Mouse (Mus musculus): Measurements from ENCODE around the gene Tbx1. TPM values are rescaled to one million over a fixed set of nuclear protein-coding genes. Genes with fewer than 3 reads are reported as not detected.

Tbx1 gene
- polyA plus RNA-seq, 1 experiment from 2014 or later: 5.5 TPM

DNA sequence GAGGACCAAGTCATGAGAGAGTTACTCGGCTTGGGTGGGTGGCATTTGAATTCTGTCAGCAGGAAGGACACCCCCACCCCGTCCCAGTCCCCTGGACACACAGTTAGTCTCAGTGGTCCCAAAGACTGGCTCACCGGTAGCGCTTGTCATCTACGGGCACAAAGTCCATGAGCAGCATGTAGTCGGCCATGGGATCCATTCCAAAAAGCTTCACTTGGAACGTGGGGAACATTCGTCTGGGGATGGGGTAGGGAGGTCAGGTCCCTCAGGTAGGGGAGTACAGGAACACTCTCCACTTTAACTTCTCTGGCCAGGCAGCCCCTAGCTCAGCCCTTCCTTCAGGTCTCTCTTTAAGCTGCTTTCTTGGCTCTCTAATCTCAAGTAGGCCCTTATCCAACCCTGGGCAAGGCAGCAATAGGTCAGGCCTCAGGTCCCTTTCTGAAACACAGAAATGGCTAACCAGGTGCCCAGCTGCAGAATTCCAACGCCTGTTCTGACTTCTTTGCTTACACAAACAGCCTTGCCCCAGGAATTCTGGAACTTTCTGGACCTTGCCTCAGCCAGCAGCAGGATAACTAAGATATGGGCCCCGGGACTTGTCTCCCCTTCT lies 5.5 kb downstream of the Tbx1 start:
- peaks cover 43% of the 10 kb centered on the region for H3K4me1 ChIP-seq
- ATAC-seq (ENCODE audit: low FRiP score, low read depth): no peak
- peak overlapping the region; percentile 74 for H3K4me2 ChIP-seq (replicated peaks)
- H3K27ac ChIP-seq: no peak overlapping the region
- H3K27me3 ChIP-seq: peaks cover 98% of the 10 kb centered on the region
- no peaks in the 10 kb centered on the region for H3K36me3 ChIP-seq
- peak overlapping the region; percentile 66; the same call in 1 of the 2 replicates for H3K9ac ChIP-seq
- peak overlapping the region; percentile 52 for H3K4me3 ChIP-seq
- H3K9me3 ChIP-seq: no peaks in the 10 kb centered on the region
- WGBS: 22% methylated on average over 10 of the region's 10 CpGs

DNA sequence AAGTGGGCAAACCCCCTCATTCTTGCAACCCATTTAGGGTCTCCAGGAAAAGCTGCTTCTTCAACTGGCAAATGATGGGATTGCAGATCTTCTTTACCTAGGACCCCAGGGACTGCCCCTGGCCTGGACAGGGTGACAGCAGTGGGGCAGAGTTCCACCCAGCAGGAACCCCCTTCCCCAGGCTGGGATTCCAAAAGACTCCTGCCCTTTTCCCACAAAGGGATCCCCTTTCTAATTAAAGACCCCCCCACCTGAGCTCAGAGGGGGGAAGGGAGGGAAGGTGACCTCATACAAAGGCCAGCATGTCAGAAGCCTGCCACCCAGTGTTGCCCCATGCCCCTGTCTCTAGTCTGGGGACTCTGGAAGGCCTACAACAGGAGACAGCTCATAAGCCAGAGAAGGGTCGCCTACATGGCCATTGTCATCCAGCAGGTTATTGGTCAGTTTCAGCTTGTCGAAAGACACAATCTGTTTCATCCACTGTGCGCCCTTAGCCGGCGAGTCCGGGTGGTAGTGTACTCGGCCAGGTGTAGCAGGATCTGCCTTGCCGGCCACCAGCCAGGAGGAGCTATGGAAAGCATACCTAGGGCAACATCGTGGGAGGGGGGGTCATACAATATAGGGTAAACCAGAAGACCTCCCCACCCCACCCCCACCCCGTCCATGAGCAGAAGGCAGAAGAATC lies 6.7 kb downstream of the Tbx1 start:
- 24% methylated on average over 10 of the region's 10 CpGs for WGBS
- Histone ChIP-seq H3K4me3 (peak overlapping the region; percentile 52; the same call in 1 of the 2 replicates), H3K27me3 (peaks cover 96% of the 10 kb centered on the region), H3K4me1 (peaks cover 39% of the 10 kb centered on the region), H3K36me3 (no peaks in the 10 kb centered on the region), H3K27ac (no peak overlapping the region), H3K9ac (no peak overlapping the region), H3K9me3 (0 out of 2 replicates have a peak, but pooled peaks cover 3% of the 10 kb centered on the region), H3K4me2 (replicated peaks) (peak overlapping the region; percentile 74)
- ATAC-seq (ENCODE audit: low FRiP score, low read depth): no peak

DNA sequence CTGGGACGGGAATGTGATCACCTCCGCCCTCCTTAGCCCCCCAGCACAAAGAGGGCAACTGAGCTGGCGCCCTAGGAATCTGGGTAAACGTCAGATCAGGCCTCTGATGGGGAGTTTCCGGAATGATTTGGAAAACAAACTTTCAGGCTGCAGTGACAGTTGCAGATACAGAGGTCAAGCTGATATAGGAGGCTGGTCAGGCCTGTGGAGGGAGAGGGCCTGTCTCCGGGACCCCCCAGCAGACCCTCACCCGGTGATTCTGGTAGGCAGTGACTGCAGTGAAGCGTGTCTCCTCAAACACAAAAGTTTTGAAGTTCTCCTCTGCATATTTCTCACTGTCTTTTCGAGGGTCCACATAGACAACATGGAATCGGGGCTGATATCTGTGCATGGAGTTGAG lies 7.3 kb downstream of the Tbx1 start:
- Histone ChIP-seq H3K27me3 (peaks cover 95% of the 10 kb centered on the region), H3K27ac (no peak overlapping the region), H3K4me1 (peaks cover 35% of the 10 kb centered on the region), H3K4me2 (replicated peaks) (peak overlapping the region; percentile 74), H3K9ac (no peak overlapping the region), H3K36me3 (no peaks in the 10 kb centered on the region), H3K9me3 (0 out of 2 replicates have a peak, but pooled peaks cover 3% of the 10 kb centered on the region), H3K4me3 (0 out of 2 replicates have a peak overlapping the region, but pooled peaks have one; percentile 41)
- 28% methylated on average over 10 of the region's 10 CpGs for WGBS
- ATAC-seq (ENCODE audit: low FRiP score, low read depth): no peak

DNA sequence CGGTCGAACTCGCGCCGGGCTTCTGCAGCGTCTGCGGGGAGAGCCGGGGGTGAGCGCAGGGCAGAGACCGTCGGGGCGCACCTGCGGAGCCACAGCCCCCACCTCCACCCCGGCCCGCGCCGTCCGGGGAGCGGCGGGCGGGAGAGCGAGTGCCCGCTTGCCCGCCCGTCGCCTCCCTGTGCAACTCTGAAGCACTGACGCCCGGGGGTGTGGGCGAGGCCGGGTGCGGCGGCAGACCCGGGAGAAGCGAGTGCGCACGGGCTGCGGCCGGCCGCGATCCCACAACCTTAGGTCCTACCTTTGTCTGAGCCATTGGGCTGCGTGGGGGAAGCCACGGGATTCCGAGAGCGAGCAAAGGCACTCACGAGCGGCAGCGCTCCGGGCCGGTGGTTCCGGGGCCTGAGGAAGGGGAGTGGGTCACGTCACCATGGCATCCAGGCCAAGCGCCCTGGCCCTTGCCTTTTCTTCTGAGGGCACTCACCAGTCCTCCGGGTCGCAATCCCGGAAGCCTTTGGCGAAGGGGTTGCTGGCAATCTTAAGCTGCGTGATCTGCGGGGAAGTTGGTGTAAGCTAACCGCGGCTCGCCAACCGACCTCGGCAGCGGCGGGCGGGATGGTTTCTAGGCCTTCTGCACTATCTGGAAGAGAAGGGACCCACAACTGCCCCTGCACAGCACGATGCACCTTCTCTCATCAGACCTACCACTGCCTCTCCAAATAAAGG lies 7.9 kb downstream of the Tbx1 start:
- Histone ChIP-seq H3K4me3 (peak overlapping the region; percentile 41), H3K9ac (peak overlapping the region; percentile 45), H3K27ac (no peak overlapping the region), H3K36me3 (no peaks in the 10 kb centered on the region), H3K4me1 (peaks cover 35% of the 10 kb centered on the region), H3K9me3 (0 out of 2 replicates have a peak, but pooled peaks cover 3% of the 10 kb centered on the region), H3K4me2 (replicated peaks) (peak overlapping the region; percentile 63), H3K27me3 (peaks cover 95% of the 10 kb centered on the region)
- ATAC-seq (ENCODE audit: low FRiP score, low read depth): no peak
- WGBS: 2% methylated on average over 55 of the region's 67 CpGs

DNA sequence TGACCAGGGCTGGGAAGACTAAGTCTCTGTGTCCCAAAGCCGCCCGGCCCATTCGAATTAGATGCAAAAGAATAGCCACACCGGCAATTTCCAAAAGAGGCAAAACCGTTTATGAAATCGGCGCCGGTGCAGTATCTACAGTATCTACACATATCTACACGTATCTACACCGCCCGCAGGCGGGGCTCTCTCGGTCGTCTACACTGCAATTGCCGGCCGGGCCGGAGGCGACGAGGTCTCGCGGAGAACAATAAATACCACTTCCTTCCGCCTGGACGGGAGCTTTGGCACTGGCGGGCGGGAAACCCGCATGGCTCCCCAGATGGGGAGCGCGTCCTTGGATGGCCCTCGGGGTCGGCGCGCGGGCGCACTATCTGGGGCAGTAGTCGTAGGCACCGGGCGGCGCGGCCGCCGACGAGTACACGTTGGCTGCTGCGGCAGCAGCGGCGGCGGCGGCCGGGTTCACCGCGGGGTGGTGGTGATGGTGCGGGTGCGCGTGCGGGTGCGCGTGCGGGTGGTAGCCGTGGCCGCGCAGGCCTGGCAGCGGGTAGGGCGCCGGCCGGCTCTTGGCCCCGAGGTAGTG lies 8.8 kb downstream of the Tbx1 start:
- H3K4me2 ChIP-seq (replicated peaks): peak overlapping the region; percentile 63
- H3K27ac ChIP-seq: no peak overlapping the region
- H3K27me3 ChIP-seq: peaks cover 93% of the 10 kb centered on the region
- H3K9ac ChIP-seq: peak overlapping the region; percentile 45
- 0 out of 2 replicates have a peak, but pooled peaks cover 3% of the 10 kb centered on the region for H3K9me3 ChIP-seq
- ATAC-seq (ENCODE audit: low FRiP score, low read depth): no peak
- 2% methylated on average over 65 of the region's 66 CpGs for whole genome bisulfite sequencing
- peaks cover 42% of the 10 kb centered on the region for H3K4me1 ChIP-seq
- H3K36me3 ChIP-seq: no peaks in the 10 kb centered on the region
- H3K4me3 ChIP-seq: peak overlapping the region; percentile 41

DNA sequence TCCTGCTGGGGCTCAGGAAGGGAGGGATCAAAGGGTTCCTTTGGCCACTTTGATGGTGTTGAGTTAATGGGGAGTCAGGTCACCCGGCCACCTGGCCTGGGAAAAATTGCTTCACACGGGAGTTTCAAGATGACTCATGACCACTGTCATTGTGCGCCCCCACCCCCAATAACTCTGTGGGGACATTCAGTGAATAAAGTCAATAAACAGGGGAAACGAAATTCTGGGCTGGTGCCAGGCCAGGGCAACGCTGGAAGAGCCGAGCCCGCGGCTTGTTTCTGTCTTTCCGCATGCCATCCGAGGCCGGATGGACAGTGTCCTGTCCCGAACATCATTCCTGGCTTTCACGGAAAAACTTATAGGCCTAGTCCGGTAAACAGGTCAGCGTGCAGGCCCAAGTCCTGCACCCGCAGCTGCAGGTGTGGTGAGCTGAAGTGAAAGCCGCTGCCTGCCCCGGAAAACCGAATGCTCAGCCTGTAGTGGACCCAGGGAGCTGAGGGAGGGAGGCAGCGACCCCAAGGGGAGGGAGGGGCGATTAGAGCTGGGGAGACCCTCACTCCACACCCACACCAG lies 9.3 kb downstream of the Tbx1 start:
- WGBS: 5% methylated on average over 21 of the region's 21 CpGs
- no peak for ATAC-seq (ENCODE audit: low FRiP score, low read depth)
- peak overlapping the region; percentile 63 for H3K4me2 ChIP-seq (replicated peaks)
- H3K36me3 ChIP-seq: no peaks in the 10 kb centered on the region
- peaks cover 36% of the 10 kb centered on the region for H3K4me1 ChIP-seq
- no peak overlapping the region for H3K9ac ChIP-seq
- H3K27me3 ChIP-seq: peaks cover 90% of the 10 kb centered on the region
- H3K9me3 ChIP-seq: 0 out of 2 replicates have a peak, but pooled peaks cover 3% of the 10 kb centered on the region
- peak overlapping the region; percentile 41 for H3K4me3 ChIP-seq
- no peak overlapping the region for H3K27ac ChIP-seq

DNA sequence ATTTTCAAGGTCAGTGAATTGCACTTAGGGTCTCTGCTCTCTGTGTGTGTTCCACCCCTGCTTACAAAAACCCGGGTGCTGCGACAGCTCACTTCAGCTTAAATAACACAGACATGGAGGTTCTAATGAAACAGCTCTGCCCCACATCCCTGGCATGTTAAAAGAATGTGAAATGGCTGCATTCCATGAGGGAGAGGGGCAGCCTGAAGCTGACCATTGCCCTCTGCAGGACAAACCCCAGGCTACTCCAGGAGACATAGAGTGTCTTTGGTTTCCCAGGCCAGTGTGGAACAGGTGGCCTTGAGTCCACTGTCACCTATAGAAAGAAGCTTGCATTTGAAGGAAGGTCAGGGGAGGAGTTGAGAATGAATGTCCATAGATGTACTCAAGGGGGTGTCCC lies 10.1 kb downstream of the Tbx1 start:
- H3K4me1 ChIP-seq: peaks cover 34% of the 10 kb centered on the region
- H3K9ac ChIP-seq: no peak overlapping the region
- ATAC-seq (ENCODE audit: low FRiP score, low read depth): no peak
- H3K27ac ChIP-seq: no peak overlapping the region
- 16% methylated on average over 2 of the region's 2 CpGs for WGBS
- no peaks in the 10 kb centered on the region for H3K36me3 ChIP-seq
- H3K9me3 ChIP-seq: 0 out of 2 replicates have a peak, but pooled peaks cover 3% of the 10 kb centered on the region
- no peak overlapping the region for H3K4me3 ChIP-seq
- H3K4me2 ChIP-seq (replicated peaks): no peak overlapping the region
- H3K27me3 ChIP-seq: peaks cover 83% of the 10 kb centered on the region

DNA sequence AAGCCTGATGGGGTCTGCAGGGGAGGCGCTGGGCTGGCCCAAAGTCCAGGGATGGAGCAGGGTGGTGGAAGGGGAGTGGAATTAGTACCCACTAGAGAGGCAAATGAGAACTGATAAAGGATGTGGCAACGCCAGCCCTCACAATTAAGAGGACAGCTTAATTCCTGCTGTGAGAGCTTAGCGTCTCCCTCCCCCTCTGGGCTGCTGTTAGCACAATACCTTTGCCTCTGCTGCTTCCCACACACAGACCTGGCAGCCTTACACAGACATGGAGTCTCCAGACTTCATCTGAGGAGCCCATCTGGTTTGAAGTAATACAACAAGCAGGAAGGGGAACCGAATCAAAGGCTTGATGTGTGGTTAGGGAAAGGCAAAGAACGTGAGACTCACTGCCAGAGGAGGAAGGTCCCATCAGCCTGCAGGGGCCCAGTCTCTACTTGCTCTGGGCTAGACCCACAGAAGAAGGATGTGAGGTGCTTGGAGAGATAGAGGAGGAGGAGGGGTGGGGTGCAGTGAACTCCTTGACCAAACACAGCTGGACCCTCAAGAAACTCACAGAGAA lies 12.8 kb downstream of the Tbx1 start:
- H3K4me3 ChIP-seq: no peak overlapping the region
- H3K9ac ChIP-seq: 0 out of 2 replicates have a peak overlapping the region, but pooled peaks have one; percentile 2
- no peak overlapping the region; the same call in 1 of the 2 replicates for H3K4me2 ChIP-seq (replicated peaks)
- no peaks in the 10 kb centered on the region for H3K36me3 ChIP-seq
- ATAC-seq (ENCODE audit: low FRiP score, low read depth): 0 out of 2 replicates have a peak, but pooled peaks have one; percentile 21
- H3K27me3 ChIP-seq: peaks cover 56% of the 10 kb centered on the region
- H3K4me1 ChIP-seq: peaks cover 33% of the 10 kb centered on the region
- 14% methylated on average over 5 of the region's 5 CpGs for WGBS
- no peak overlapping the region for H3K27ac ChIP-seq
- 0 out of 2 replicates have a peak, but pooled peaks cover 3% of the 10 kb centered on the region for H3K9me3 ChIP-seq

DNA sequence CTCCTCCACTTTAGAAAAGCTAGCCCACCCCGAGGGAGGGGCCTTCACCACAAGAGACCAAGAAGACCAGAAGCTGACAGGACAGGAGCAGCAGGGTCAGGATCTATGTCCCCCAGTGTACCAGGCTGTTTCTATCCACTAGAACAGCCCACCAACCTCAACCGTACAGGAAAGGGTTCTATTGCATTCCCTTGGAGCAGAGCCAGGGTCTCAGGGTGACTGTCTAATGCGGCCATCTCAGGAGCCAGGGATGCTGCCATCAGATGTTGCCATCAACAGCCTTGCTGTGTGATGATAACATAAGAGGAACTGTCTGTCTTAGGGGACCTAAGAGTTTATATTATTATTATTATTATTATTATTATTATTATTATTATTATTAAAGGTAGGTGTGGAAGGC lies 13.4 kb downstream of the Tbx1 start:
- Histone ChIP-seq H3K9me3 (0 out of 2 replicates have a peak, but pooled peaks cover 3% of the 10 kb centered on the region), H3K36me3 (no peaks in the 10 kb centered on the region), H3K4me3 (no peak overlapping the region), H3K9ac (no peak overlapping the region), H3K4me2 (replicated peaks) (no peak overlapping the region), H3K27me3 (peaks cover 50% of the 10 kb centered on the region), H3K27ac (no peak overlapping the region), H3K4me1 (peaks cover 27% of the 10 kb centered on the region)
- WGBS: 45% methylated on average over 3 of the region's 3 CpGs
- ATAC-seq (ENCODE audit: low FRiP score, low read depth): no peak

DNA sequence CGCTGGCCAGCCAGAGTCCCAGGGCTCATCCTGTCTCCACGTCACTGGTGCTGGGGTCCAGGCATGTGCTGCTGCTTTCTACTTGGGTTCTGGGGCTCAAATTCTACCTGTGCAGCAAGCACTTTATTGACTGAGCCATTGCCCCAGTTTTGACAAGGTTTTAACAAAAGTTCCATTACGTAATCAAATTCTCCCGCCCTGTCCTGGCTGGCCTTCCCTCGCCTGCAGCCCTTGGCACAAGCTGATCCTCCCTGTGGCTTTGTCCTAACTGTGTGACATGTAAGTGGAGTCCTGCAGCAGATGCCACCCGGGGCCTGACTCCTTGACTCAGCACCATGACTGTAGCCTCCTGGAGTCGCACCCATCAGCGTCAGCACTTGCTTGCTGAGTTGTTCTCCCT lies 16.3 kb downstream of the Tbx1 start:
- Histone ChIP-seq H3K27me3 (peaks cover 21% of the 10 kb centered on the region), H3K4me1 (peaks cover 15% of the 10 kb centered on the region), H3K4me3 (no peak overlapping the region), H3K9ac (no peak overlapping the region), H3K27ac (no peak overlapping the region), H3K36me3 (no peaks in the 10 kb centered on the region), H3K4me2 (replicated peaks) (no peak overlapping the region), H3K9me3 (no peaks in the 10 kb centered on the region)
- ATAC-seq (ENCODE audit: low FRiP score, low read depth): no peak
- WGBS: 73% methylated on average over 8 of the region's 8 CpGs

DNA sequence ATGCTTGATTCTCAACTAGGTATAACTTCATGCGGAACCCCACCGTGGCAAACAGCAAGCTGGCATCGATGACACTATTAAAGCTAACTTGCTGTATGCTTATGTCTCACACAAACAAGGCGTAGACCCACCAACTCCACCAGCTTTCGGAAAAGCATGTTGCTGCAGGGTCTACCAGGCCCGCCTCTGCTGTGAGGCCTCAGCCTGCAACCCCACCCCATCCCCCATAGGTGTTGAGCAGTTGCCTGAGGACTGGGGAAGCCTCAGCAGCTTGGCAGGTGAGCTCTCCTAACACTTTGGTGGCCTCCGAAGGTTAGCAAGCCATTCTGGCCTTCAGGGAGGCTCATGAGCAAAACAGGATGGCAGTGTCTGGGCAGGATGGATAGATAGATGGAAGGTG lies 21.9 kb downstream of the Tbx1 start:
- no peaks in the 10 kb centered on the region for H3K9me3 ChIP-seq
- 63% methylated on average over 7 of the region's 7 CpGs for WGBS
- H3K9ac ChIP-seq: no peak overlapping the region; the same call in 1 of the 2 replicates
- H3K27ac ChIP-seq: no peak overlapping the region
- H3K27me3 ChIP-seq: no peaks in the 10 kb centered on the region
- H3K4me2 ChIP-seq (replicated peaks): no peak overlapping the region
- H3K4me3 ChIP-seq: no peak overlapping the region
- H3K36me3 ChIP-seq: peaks cover 15% of the 10 kb centered on the region
- peaks cover 9% of the 10 kb centered on the region; the same call in 1 of the 2 replicates for H3K4me1 ChIP-seq
- no peak for ATAC-seq (ENCODE audit: low FRiP score, low read depth)

Measured in limb, embryonic 13.5 days (tissue).